Mouse (Mus musculus) heart, adult 2 months (tissue): ENCODE results near the gene Mfsd11.

Experiments
- CTCF ChIP-seq: fragments of 200-600 bp; IDR thresholded peaks from 2 replicates; pipeline ENCODE4 v1.8.1; 2022; ENCODE audit warnings: antibody characterized with exemption, mild to moderate bottlenecking, moderate library complexity
- EP300 ChIP-seq: fragments of 200-500 bp; IDR thresholded peaks from 2 replicates; pipeline ENCODE4 v1.6.1; 2011; ENCODE audit warnings: low read depth, low read length, control low read depth; ENCODE audit not compliant: insufficient read depth

DNA sequence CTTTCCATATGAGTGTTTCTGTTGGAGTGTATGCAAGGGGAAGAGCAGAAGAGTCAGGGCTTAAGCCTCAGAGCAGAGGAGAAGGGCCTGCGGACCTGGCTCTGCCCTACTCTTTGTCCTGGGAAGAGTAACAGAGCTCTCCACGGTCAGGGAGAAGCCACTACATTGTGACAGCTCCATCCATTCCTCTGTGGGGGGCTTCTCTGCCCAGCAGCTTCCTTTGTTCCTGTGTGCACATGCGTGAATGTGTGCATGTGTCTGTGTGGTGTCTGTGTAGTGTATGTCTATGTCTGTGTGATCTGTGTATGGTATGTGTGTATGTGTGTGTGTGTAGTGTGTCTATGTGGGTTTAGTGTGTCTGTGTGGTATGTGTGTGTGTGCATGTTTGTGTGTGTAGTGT lies 43.2 kb downstream of the Mfsd11 start:
- TF ChIP-seq CTCF (no peak), EP300 (no peak)
